Mouse (Mus musculus): ENCODE results near the gene Tenm3.

Tenm3 gene

DNA sequence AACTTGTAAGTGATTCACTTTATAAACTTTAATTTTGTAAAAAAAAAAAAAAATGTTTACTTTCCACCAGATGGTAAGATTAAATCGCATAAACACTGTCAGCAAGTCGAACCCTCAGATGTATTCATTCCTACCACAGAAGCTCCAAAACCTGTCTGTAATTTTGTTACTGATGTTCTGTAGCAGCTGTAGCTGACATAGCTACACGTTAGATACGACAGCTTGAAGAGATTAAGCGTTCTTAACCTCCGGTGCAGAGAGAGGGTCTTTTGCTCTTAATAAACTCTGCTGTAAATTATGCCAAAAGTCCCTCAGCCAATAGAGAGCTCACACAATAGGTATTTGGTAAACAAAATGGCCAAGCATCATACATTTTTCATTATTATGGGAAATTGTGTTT, 23.8 kb downstream of the Tenm3 start:
- ChIA-PET POLR2A (interaction anchor here in 1 of 4 experiments (0.6 to 0.9 kb wide), 2 partner anchors 95 to 137 kb away, joined by 3 read pairs; no protein-coding TSS in a partner anchor), CTCF (interaction anchor here in 1 of 4 experiments (0.5 to 0.6 kb wide), 2 partner anchors 30 to 684 kb away, joined by 3 read pairs; no protein-coding TSS in a partner anchor)

DNA sequence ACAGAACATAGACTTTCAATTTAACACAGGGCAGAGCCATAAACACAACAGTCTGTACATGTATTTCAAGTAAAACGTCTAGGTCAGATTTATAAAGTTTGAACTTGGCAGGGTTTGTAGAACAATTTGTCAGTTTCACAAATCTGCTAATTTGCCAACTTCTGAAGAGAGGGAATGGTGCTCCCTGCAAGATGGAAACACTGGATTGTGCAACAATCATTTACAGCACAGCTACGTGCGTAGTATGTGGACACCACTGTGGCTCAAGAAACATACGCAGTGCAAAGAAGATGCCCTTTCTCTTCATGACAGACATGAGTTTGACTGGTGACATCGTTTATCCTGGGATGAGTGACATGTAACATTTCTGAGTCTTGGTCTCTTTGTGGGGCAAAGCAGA, 24.4 kb downstream of the Tenm3 start:
- ChIA-PET CTCF (interaction anchor here in 1 of 4 experiments (0.5 kb wide), 1 partner anchor 683 kb away, joined by 3 read pairs; no protein-coding TSS in a partner anchor), POLR2A (interaction anchor here in 1 of 4 experiments (0.6 to 1.5 kb wide), 2 partner anchors 8 to 136 kb away, joined by 3 read pairs; no protein-coding TSS in a partner anchor)

DNA sequence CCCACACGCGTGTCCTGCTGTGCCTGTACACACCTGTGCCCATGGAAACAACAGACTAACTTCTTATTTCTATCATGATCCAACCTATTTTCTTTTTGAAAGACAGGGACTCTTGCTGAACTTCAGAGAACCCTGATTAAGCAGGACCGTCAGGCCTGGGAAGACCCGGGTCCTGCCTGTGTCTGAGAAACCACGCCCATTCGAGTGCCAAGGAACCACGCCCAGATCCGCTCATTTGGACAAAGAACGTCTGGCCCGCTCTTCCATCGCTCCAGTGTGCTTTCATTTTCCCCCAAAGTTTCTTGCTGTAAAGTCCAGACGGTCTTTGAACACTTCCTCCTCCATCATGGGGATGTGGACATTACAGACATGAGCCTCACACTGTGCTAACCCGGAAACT, 26.8 kb downstream of the Tenm3 start:
- CTCF ChIA-PET, result no interaction called here

DNA sequence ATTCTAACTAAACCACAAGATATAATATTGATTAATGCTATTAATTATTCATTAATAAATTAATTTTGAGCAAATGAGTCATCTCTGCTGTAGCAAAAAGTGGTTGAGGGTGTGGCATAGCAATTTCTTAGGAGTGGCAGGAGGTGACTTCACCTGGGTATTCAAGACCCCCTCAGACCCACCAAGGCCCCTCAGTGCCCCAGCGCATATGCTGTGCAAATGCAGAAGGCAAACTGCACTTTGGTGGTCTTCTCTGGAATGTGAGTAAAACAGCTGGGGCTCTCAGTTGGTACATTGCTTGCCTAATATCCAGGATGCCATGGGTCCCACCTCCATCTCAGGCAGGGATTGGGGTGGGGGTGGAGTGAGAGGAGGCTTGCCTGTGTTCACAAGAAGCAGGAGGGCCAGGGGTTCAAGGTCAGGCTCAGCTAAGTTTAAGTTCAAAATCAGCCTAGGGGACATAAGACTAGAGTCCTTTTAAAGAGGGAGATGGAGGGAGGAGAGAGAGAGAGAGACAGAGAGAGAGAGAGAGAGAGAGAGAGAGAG, 31.5 kb downstream of the Tenm3 start:
- ChIA-PET POLR2A (interaction anchor here in 1 of 4 experiments (0.7 kb wide), 1 partner anchor 527 kb away, joined by 3 read pairs; no protein-coding TSS in a partner anchor), CTCF (interaction anchor here in 1 of 4 experiments (0.5 kb wide), 1 partner anchor 1142 kb away, joined by 3 read pairs; no protein-coding TSS in a partner anchor)

More for the DNA sequence above, 26.8 kb downstream of the Tenm3 start:
- POLR2A ChIA-PET, result interaction anchor here in 1 of 4 experiments (2.5 kb wide), 1 partner anchor 66 kb away, joined by 6 read pairs; no protein-coding TSS in a partner anchor

DNA sequence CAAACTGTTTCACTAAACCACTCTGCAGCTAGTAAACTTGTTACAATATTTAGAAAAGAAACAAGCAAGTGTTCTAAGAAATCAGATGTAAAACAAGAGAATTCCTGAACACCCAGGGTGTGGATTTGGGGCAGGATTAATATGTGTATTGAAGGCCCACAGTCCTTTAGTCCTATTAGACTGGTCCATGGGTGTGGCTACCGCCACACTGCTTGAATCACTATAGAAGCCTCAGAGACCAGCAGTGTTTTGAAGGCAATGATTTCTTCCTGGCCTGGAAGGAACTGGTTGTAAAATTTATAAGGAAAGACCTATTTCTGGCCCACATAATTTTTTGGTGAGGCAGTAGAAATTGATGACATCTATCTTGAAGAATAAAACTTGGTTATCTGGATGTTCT, 33.1 kb downstream of the Tenm3 start:
- POLR2A ChIA-PET, result interaction anchor here in 1 of 4 experiments (0.7 to 1.3 kb wide), 3 partner anchors 12 to 829 kb away, joined by 3 to 5 read pairs (median 3); no protein-coding TSS in a partner anchor
- CTCF ChIA-PET, result no interaction called here

DNA sequence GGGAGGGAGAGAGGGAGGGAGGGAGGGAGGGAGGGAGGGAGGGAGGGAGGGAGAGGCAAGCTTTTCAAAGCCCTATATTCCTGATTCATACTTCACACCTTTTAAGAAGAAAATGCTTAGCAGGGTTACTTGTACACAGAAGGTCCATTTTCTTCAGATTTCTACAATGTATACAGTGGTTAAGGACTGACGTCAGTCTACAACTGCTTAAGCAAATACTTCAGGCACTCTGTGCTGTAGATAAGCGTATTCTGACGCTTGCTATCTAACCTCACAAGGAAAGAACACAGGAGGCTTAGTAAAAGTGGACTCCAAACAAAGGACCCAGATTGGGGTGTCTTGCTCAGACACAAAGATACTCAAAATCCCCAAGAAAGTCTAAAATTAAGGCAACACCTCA, 34.6 kb downstream of the Tenm3 start:
- ChIA-PET POLR2A (no interaction called here), CTCF (no interaction called here)

DNA sequence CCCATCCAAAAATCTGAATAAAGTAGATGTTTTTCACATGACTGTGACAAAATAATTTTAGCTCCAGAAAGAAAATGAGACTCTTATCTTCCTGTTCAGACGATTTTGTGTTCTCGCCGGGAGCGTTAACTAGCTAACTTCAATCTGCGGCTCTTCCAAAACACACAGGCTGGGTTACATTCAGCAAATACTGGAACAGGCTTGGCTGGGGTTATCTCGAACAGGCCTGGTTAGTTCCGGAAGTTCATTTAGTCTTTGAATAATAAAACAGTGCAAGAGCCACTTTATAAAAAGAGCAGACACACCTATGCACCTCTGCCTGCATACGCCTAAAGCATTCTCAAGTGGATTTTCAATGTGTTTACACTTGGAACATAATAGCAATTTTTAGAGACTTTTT, 40.7 kb downstream of the Tenm3 start:
- ChIA-PET POLR2A (interaction anchor here in 1 of 4 experiments (1.3 kb wide), 1 partner anchor 27 kb away, joined by 5 read pairs; no protein-coding TSS in a partner anchor), CTCF (interaction anchor here in 1 of 4 experiments (0.6 kb wide), 1 partner anchor 75 kb away, joined by 3 read pairs; no protein-coding TSS in a partner anchor)

DNA sequence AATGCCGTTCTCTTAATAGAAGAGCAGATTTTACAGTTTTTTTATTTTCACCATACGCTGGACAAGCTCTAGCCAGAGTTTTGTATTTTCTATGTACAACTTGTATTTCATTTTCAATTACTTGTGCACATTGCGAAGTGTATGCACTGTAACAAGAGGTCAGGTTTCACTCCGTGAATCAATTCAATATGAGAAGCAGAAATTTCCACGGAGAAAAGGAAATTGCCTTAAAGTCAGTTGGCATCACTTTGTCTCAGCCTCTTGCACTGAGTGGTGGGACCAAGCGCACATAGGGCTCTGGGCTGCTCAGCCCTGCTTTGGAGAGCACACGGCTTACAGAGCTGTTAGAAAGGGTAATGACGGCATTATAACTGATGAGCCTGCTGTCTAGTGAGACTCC, 41.5 kb downstream of the Tenm3 start:
- POLR2A ChIA-PET, result interaction anchor here in 1 of 4 experiments (1.3 kb wide), 1 partner anchor 26 kb away, joined by 5 read pairs; no protein-coding TSS in a partner anchor
- CTCF ChIA-PET, result no interaction called here

DNA sequence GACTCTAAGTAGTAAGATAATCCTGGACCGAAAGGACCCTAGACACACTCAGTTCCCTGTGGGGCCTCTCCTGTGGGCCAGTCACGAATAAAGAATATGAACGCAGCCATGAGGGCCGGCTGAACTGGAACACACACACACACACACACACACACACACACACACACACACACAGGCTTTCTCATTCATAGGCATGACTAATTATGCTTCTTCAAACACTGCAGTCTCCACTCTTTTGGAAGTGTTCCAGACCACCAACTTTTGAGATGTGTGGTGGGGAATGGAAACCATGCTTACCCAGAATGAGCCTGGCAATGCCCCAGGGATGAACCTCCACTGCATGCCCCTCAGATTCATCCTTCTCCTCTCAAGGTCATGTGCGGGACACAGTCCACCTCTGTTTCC, 45.8 kb downstream of the Tenm3 start:
- CTCF ChIA-PET, result no interaction called here
- POLR2A ChIA-PET, result interaction anchor here in 1 of 4 experiments (0.9 to 1.0 kb wide), 2 partner anchors 22 to 28 kb away, joined by 3 read pairs; no protein-coding TSS in a partner anchor

DNA sequence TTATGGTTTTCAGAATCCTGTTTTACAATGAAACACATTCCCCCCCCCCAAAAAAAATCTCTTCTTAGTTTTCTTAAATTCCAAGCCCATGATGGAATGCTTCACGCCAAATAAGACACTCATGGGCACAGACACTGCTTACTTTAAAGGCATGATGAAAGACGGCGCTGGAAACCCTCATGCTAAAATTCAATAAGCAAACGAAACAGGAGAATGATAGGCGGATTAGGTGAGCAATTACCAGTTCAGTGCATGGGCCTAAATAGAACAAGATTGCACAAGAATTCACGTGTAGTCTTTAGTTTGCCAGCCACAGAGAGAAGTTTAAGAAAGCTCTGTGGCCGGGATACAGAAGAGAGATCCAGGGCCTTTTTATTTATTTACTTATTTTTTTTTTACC, 49.5 kb downstream of the Tenm3 start:
- POLR2A ChIA-PET, result no interaction called here
- CTCF ChIA-PET, result no interaction called here

DNA sequence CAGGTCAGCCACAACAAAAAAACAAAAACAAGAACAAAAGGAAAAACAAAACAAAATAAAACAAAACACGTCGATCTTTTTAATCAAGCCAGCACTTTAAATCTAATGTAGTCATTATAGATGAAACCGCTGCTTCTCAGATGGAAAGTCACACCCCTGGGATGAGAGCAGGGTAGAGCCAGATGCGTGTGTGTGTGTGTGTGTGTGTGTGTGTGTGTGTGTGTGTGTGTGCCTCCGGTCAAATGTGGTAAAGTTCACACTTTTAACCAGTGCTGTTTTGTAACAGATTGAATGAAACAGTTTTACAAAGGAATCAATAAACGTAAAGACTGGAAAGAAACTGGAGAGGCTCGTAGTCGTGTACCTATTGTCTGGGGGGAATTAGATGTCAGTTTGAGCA, 50.0 kb downstream of the Tenm3 start:
- CTCF ChIA-PET, result no interaction called here
- POLR2A ChIA-PET, result no interaction called here

DNA sequence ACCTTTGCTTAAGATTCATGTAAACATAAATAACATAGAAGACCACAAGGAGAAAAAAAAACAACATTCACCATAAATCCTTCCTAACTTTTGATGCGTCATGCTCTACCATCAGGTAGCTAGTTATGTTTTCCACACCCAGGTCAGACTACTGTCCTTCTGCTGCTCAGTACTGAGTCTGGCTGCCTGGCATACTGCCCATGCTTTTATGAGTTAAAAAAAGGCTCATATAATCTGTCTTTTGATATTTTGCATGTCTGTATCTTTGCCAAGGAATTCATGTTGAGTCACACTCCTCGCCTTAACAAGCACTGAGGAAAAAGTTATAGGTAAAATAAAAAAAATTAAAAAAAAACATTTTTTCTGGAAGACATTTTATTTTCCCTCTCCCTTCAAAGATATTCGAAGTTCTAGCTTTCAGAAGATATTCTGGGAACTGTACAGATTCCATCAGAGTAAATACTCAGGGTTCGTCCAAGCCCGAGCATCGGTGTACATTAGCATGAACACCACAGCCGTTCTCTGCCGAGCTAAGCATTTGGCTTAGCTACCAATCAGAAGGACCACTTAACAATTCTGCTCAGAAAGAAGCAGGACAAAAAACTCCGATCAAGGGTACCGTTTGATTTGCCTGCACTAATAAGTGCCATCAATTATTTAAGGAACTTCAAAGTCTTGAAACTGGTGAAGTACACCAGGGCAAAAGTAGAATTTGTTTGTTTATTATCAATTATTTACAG, 51.0 kb downstream of the Tenm3 start:
- CTCF ChIA-PET, result no interaction called here
- POLR2A ChIA-PET, result interaction anchor here in 2 of 4 experiments (0.5 to 0.6 kb wide), 2 partner anchors 52 to 74 kb away, joined by 3 to 4 read pairs; no protein-coding TSS in a partner anchor

DNA sequence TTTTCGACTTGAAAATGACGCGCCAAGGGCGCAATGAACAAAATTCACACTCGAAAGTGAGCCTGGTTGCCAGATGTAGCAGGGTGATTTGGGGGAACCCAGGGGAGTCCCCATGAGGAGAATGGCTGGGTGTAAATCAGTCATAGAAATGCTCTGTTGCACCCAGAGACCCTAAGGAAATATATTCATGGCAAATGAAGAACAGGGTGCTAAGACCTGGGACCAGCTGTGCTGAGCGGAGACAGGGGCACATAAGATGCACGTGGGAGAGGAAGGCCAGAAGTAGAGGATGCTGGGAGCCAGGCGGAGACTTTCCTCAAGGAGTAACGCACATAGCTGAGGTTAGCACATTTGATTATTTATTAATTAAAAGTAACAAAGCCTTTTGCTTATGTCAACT, 60.4 kb downstream of the Tenm3 start:
- POLR2A ChIA-PET, result interaction anchor here in 1 of 4 experiments (1.4 to 2.3 kb wide), 2 partner anchors 8 to 21 kb away, joined by 3 to 11 read pairs; no protein-coding TSS in a partner anchor

DNA sequence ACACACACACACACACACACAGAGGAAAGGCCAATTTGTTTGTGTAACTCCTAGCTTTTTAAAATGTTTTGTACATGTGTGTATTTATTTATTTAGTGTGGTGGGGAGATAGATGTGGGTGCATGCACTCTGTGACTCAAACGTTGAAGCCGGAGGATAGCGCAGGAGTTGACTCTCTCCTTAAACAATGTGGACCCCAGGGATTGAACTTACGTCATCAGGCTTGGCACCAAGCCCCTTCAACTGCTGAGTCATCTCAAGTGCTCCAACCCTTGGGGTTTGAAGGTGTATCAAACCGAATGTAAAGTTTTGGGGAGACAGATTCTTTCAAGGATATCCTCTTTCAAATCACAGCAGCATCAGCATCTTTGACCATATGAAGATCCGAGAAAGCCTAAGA, 63.1 kb downstream of the Tenm3 start:
- ChIA-PET CTCF (no interaction called here), POLR2A (no interaction called here)

More for the DNA sequence above, 60.4 kb downstream of the Tenm3 start:
- CTCF ChIA-PET, result no interaction called here

DNA sequence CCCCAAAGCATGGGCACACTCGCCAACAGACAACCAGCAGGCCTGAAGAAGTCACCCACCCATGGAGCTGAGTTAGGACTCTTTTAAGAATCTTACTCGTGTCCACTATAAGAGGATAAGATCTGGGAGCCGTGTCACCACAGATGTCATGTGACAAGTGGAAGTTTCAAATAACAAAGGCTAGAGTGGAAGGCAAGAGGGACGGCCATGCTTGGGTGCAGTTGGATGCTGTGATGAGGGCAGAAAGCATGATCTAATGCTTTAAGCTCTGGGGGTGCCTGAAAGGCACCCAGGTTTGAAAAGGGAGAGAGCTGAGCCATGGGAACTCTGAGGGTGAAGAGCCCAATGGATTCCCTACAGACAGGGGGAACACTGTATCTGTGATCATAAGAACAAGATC, 64.6 kb downstream of the Tenm3 start:
- ChIA-PET CTCF (interaction anchor here in 1 of 4 experiments (0.7 kb wide), 1 partner anchor 57 kb away, joined by 3 read pairs; no protein-coding TSS in a partner anchor), POLR2A (interaction anchor here in 2 of 4 experiments (0.6 to 0.9 kb wide), 2 partner anchors 20 to 791 kb away, joined by 3 to 4 read pairs; no protein-coding TSS in a partner anchor)

DNA sequence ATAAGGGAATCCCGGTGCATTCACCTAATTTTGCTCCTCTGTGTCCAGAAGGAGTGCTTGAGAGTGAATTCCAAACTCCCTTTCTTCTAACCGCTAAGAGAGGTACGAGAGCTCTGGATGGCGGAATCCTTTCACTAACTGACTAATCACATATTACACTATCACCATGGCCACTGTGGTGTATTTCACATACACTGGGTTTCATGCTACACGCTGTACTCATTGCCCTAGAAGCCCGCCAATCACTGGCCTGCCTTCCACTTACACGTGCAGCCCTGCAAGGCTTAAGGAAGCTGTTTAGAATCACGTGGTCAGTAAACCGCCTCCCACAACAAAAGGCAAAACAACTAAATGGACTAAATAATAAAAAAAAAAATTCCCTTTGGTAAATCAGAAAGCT, 67.7 kb downstream of the Tenm3 start:
- CTCF ChIA-PET, result no interaction called here
- POLR2A ChIA-PET, result interaction anchor here in 2 of 4 experiments (0.6 to 2.8 kb wide), 7 partner anchors 8 to 276 kb away, joined by 3 to 11 read pairs (median 4); no protein-coding TSS in a partner anchor

DNA sequence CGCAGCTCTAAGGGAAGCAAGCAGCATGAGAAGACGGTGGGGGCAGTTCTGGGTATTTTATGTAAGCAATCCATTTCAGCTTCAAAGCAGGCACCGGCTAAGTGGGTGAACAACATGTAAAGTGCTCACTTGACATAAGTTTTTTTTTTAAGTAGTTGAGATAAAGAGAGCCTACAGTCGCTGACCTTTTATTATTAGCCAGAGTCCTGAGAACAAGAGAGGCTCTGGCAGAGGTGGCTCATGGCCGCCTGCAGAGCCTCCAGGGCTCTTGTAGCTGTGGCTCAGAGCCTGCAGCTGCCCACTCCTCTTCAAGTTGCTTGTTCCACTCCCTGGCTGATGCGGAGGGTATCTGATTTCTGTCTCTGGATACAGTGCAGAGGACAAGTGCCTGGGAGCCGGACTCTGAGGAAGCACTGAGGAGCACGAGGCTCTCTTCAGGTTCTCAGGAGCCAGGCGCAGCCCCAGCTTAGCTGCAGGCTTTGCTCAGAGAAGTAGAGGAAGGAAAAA, 68.2 kb downstream of the Tenm3 start:
- CTCF ChIA-PET, result no interaction called here
- POLR2A ChIA-PET, result interaction anchor here in 2 of 4 experiments (0.6 to 2.8 kb wide), 7 partner anchors 8 to 36 kb away, joined by 3 to 11 read pairs (median 4); no protein-coding TSS in a partner anchor

DNA sequence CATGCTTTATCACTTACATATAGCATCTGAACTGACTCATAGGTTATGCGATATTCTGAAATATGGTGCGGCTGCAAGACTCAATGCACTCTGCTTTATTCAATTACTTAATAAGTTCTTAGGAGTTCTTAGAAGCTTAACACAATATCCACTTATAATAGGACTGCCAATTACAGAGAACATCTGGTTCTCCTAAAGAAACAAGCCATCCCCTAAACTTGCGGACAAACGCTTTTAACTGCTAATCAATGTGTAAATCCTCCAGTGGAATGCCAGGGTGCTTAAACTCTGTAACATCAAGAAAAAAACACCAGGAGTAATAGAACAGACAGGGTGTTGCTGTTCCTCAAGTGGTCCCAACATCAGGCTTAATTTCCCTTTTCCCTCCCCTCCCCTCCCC, 68.9 kb downstream of the Tenm3 start:
- POLR2A ChIA-PET, result interaction anchor here in 2 of 4 experiments (0.6 to 2.8 kb wide), 4 partner anchors 9 to 28 kb away, joined by 3 to 11 read pairs (median 4); no protein-coding TSS in a partner anchor
- CTCF ChIA-PET, result no interaction called here

DNA sequence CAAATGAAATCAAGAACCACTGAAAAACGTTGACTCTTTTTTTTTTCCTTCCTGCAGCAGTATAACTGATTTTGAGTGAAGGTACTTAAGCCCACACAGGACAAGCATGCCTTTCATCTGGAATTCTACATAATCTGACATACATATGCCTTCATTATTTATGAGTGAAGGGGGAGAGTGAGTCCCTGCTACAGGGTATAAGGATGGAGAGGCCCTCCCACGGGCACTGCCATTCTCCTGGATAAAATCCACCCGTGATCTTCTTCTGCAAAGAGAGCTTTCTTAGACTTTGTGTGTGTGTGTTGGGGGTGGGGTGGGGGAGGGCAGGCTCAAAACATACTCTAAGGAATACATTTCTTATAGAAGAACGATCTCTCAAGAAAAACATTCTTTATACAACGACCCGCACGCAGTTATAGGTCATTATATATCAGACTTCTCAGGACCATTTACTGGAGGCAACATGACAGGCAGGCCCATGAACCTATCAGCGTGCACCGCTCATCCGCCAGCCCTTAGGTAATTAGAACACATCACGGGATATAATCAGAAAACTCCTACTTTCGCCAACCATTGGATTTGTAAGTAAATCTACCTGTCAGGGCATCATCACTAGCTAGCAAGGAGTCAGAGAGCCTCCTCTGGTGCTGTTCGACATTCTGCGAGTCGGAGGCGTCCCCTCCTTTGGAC, 77.1 kb downstream of the Tenm3 start:
- ChIA-PET CTCF (no interaction called here), POLR2A (interaction anchor here in 1 of 4 experiments (0.8 to 0.9 kb wide), 2 partner anchors 10 to 11 kb away, joined by 3 read pairs; no protein-coding TSS in a partner anchor)

Data from embryonic stem cell, embryonic (primary cell).